Comparison of ENCODE assay signal across 7 mouse cellular contexts in the genomic region with DNA sequence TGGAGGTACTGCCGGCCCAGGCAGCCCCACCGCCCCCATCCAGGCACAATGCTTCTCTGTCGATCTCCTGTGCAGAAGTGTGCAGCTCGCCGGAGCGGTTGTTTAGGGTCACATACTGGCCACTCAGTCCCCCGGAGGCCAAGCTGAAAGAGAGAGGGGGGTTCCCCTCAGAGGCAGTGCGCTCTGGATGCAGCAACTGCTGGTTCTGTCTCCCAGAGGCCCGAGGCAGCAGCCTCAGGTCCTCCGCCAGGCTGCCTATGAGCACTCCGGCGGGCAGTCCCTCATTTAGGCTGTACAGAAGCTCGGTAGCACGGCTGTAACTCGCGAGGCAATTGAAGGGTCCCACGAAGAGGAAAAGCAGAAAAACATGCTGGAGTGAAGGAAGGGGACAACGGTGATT. TPM values are rescaled to one million over a fixed set of nuclear protein-coding genes. Genes with fewer than 3 reads are reported as not detected.
DNase-seq lines count a peak whose midpoint lies in the region; ATAC-seq lines count a peak whose summit lies in the region.

No protein-coding gene starts in this region.

- H3K9me3 ChIP-seq in forebrain, embryonic 10.5 days, result no peaks in the 10 kb centered on the region
- no peaks in the 10 kb centered on the region for H3K9me3 ChIP-seq in hindbrain, embryonic 16.5 days (ENCODE audit: control insufficient read depth, low read length)
- H3K9me3 ChIP-seq in midbrain, embryonic 16.5 days (replicated peaks; ENCODE audit: control insufficient read depth, low read length, poor library complexity, severe bottlenecking), result no peaks in the 10 kb centered on the region

- H3K36me3 ChIP-seq in forebrain, embryonic 10.5 days (replicated peaks), result no peaks in the 10 kb centered on the region
- H3K36me3 ChIP-seq in hindbrain, embryonic 16.5 days (ENCODE audit: control insufficient read depth, insufficient read depth, low read length), result no peaks in the 10 kb centered on the region
- no peaks in the 10 kb centered on the region for H3K36me3 ChIP-seq in midbrain, embryonic 16.5 days (ENCODE audit: control insufficient read depth, insufficient read depth, low read length)

- peak overlapping the region; percentile 60 for H3K4me3 ChIP-seq in forebrain, embryonic 10.5 days
- H3K4me3 ChIP-seq in hindbrain, embryonic 16.5 days (ENCODE audit: low read length), result peak overlapping the region; percentile 57
- peak overlapping the region; percentile 65 for H3K4me3 ChIP-seq in midbrain, embryonic 16.5 days (ENCODE audit: low read depth, low read length)

- DNase-seq in left cerebral cortex, postnatal 4 days, result peak; percentile 5
- no peak for DNase-seq in left cerebral cortex, adult 8-10 months (ENCODE audit: low spot score in 2 of 2)
- DNase-seq in forebrain, embryonic 10.5 days (ENCODE audit: extremely low spot score, low spot score), result peak; percentile 42
- DNase-seq in spleen, adult 12 weeks (ENCODE audit: low spot score), result no peak
- no peak for DNase-seq in testis, postnatal 14 days (ENCODE audit: low spot score)

- ATAC-seq in hindbrain, embryonic 16.5 days, result peak; percentile 72
- ATAC-seq in midbrain, embryonic 16.5 days, result peak; percentile 75

- H3K27me3 ChIP-seq in forebrain, embryonic 10.5 days (ENCODE audit: poor library complexity, severe bottlenecking), result peaks cover 45% of the 10 kb centered on the region
- H3K27me3 ChIP-seq in hindbrain, embryonic 16.5 days (replicated peaks; ENCODE audit: control insufficient read depth, insufficient read depth, low read length), result no peaks in the 10 kb centered on the region; the same call in 1 of the 2 replicates
- peaks cover 3% of the 10 kb centered on the region; the same call in 1 of the 2 replicates for H3K27me3 ChIP-seq in midbrain, embryonic 16.5 days (ENCODE audit: control insufficient read depth, insufficient read depth, low read depth, low read length)

- 2% methylated on average over 18 of the region's 18 CpGs for WGBS in forebrain, embryonic 10.5 days
- WGBS in hindbrain, embryonic 16.5 days, result 3% methylated on average over 18 of the region's 18 CpGs
- WGBS in midbrain, embryonic 16.5 days, result 2% methylated on average over 18 of the region's 18 CpGs

- peaks cover 22% of the 10 kb centered on the region for H3K4me1 ChIP-seq in forebrain, embryonic 10.5 days
- H3K4me1 ChIP-seq in hindbrain, embryonic 16.5 days (ENCODE audit: control insufficient read depth, insufficient read depth, low read depth, low read length), result peaks cover 11% of the 10 kb centered on the region
- peaks cover 10% of the 10 kb centered on the region; the same call in 1 of the 2 replicates for H3K4me1 ChIP-seq in midbrain, embryonic 16.5 days (ENCODE audit: control insufficient read depth, insufficient read depth, low read length)

- peak overlapping the region; percentile 66 for H3K9ac ChIP-seq in hindbrain, embryonic 16.5 days (ENCODE audit: low read depth, low read length)
- peak overlapping the region; percentile 66 for H3K9ac ChIP-seq in midbrain, embryonic 16.5 days (ENCODE audit: low read depth, low read length)

- peak overlapping the region; percentile 58; the same call in 1 of the 2 replicates for H3K27ac ChIP-seq in forebrain, embryonic 10.5 days
- H3K27ac ChIP-seq in hindbrain, embryonic 16.5 days (ENCODE audit: low read depth, low read length), result 0 out of 2 replicates have a peak overlapping the region, but pooled peaks have one; percentile 5
- H3K27ac ChIP-seq in midbrain, embryonic 16.5 days (ENCODE audit: low read length), result peak overlapping the region; percentile 37; the same call in 1 of the 2 replicates

- peak overlapping the region; percentile 90 for H3K4me2 ChIP-seq in hindbrain, embryonic 16.5 days (ENCODE audit: low read length)
- peak overlapping the region; percentile 96 for H3K4me2 ChIP-seq in midbrain, embryonic 16.5 days (ENCODE audit: low read length)

- intact Hi-C loops in left cerebral cortex, postnatal 4 days (cut with DNase I), result loop anchor here (5.0 to 10.0 kb wide), 2 partner anchors 905 to 1002 kb away; no protein-coding TSS in a partner anchor

RNA-seq across cellular contexts. Expression of gene Pcdh20, which starts 1.8 kb away (rescaled TPM):
- total RNA-seq in left cerebral cortex, postnatal 4 days (2021), result 10 to 100 TPM; 12.3 to 15.9 TPM
- total RNA-seq in left cerebral cortex, adult 8-10 months (2022), result 10 to 100 TPM; 18.7 to 24.7 (median 22.4) TPM
- polyA plus RNA-seq in forebrain, embryonic 10.5 days (2016; fragmentation: Nextera tagmentation; extraction: Ambion mirVana), result 0.90 and 1.3 TPM in 2 replicates
- polyA plus RNA-seq in hindbrain, embryonic 16.5 days (2015; fragmentation: Nextera tagmentation; extraction: Ambion mirVana), result 6.0 and 6.3 TPM in 2 replicates
- 6.5 and 9.6 TPM in 2 replicates for polyA plus RNA-seq in midbrain, embryonic 16.5 days (2015; fragmentation: Nextera tagmentation; extraction: Ambion mirVana)

Comparison
In these comparisons a context has a peak if more than half of its experiments do, and no peak if none do; other contexts are left out.
1. DNase-seq: peak in left cerebral cortex, postnatal 4 days (single experiment) and forebrain, embryonic 10.5 days (single experiment); none in left cerebral cortex, adult 8-10 months (0 of 2), spleen, adult 12 weeks (single experiment) and testis, postnatal 14 days (single experiment).
2. H3K27ac ChIP-seq: peak in every context shown above with its lines; median percentile 58 in forebrain, embryonic 10.5 days; 37 in midbrain, embryonic 16.5 days; 5 in hindbrain, embryonic 16.5 days.
3. Peak in every context shown above with its lines, with median percentiles within 50 percentile points of each other: H3K4me3 ChIP-seq.